Mouse (Mus musculus): Measurements from ENCODE around the gene Rere. TPM values are rescaled to one million over a fixed set of nuclear protein-coding genes. Genes with fewer than 3 reads are reported as not detected.

Gene Rere
- total and polyA plus RNA-seq, 3 experiments: 19.3 to 46.4 (median 39.0) TPM

DNA sequence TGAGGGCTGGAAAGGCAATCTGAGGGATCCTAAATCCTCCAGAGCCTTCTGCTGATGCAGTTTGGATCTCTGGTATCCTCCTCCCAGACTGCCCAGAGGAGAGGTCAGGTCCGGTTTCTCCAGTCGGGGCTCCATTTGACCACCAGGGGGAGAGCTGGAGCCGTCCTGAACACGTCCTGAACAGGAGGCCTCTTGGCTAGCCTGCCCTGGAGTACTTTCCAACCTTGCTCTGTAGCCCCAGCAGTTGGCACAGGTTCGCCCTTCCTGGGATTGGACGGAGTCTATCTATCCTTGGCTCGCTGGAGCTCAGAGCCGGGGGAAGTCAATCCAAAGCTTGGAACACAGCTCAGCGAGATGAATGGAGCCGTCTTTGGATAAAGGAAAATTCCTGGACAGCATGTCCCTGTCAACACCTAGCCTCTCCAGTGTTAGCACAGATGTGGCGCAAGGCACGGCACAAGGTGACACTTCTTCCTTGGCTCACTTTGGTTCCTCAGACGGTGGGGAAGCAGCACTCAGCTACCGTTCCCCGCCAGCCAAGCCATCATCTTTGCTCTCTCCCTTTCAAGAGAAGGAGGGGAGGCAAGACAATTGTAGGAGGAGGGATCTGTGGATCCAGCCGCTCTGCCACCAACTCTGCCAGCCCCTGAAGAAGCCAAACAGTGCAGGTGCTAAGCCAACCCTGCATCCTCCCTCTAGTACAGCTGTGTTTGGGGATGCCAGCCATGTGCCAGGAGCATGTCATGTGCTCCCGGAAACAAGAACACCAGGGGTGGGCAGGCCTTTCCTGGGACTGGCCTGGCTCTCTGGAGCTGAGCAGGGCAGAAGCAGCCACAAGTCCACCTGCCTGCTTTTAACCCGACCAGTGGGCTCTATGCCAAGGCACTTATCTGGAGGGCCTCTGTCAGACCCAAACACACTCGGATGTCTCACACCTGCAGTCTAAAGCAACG lies 23.9 kb upstream of the Rere start:
- intact Hi-C loops (cut with DNase I): loop anchor here (2.0 to 10.0 kb wide), 3 partner anchors 89 to 367 kb away; no protein-coding TSS in a partner anchor
- Histone ChIP-seq H3K4me3 (no peak overlapping the region), H3K27me3 (ENCODE audit: control insufficient read depth, insufficient read depth, low read length) (no peaks in the 10 kb centered on the region), H3K36me3 (ENCODE audit: control insufficient read depth, insufficient read depth, low read length) (no peaks in the 10 kb centered on the region), H3K79me2 (replicated peaks; ENCODE audit: control insufficient read depth, insufficient read depth, low read length) (no peaks in the 10 kb centered on the region), H3K9ac (ENCODE audit: low read depth, low read length) (no peak overlapping the region), H3K27ac (peak overlapping the region; percentile 42; the same call in 1 of the 2 replicates), H3K4me1 (ENCODE audit: control insufficient read depth, insufficient read depth, low read length) (peaks cover 5% of the 10 kb centered on the region)
- WGBS: 15% methylated on average over 20 of the region's 20 CpGs
- no peak for TF ChIP-seq CTCF (IDR thresholded peaks at IDR 0.05)
- peak; percentile 73 for TF ChIP-seq EP300 (IDR thresholded peaks at IDR 0.05; ENCODE audit: insufficient read depth, low read depth, low read length)
- DNase-seq: peak; percentile 89 to 90

DNA sequence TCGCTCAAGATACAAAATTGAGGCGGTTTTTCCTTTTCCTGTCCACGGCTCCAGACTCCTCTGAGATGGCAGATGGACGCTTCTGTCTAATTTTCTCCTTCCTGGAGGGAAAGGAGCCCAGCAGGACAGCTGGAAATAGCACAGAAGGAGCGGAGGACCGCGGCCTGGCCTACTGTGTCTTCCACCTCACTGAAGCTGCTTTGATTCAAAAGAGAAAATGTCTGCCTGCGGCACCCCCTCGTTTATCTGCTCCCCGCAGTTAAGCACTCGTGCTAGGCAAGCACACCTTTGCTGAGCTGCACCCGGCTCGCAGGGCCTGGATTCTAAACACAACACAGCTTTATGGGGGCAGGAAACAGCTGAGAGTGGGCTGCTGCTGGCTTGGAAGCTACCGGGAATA lies 23.1 kb upstream of the Rere start:
- 37% methylated on average over 14 of the region's 14 CpGs for WGBS
- no peaks in the 10 kb centered on the region for H3K79me2 ChIP-seq (replicated peaks; ENCODE audit: control insufficient read depth, insufficient read depth, low read length)
- TF ChIP-seq CTCF (IDR thresholded peaks at IDR 0.05) (no peak), POLR2A (IDR thresholded peaks at IDR 0.05; ENCODE audit: insufficient read depth, low read depth, low read length) (no peak), EP300 (IDR thresholded peaks at IDR 0.05; ENCODE audit: insufficient read depth, low read depth, low read length) (no peak)
- no peak overlapping the region; the same call in 1 of the 2 replicates for H3K27ac ChIP-seq
- H3K27me3 ChIP-seq (ENCODE audit: control insufficient read depth, insufficient read depth, low read length): no peaks in the 10 kb centered on the region
- intact Hi-C loops (cut with DNase I): loop anchor here (10.0 kb wide), 1 partner anchor 366 kb away; no protein-coding TSS in a partner anchor
- H3K36me3 ChIP-seq (ENCODE audit: control insufficient read depth, insufficient read depth, low read length): no peaks in the 10 kb centered on the region
- H3K4me3 ChIP-seq: no peak overlapping the region
- H3K4me1 ChIP-seq (ENCODE audit: control insufficient read depth, insufficient read depth, low read length): peaks cover 5% of the 10 kb centered on the region
- H3K9ac ChIP-seq (ENCODE audit: low read depth, low read length): no peak overlapping the region
- DNase-seq: no peak

GRCm38 (mm10) chr4:150259577-150259976 lies 21.9 kb upstream of the Rere start:
- H3K36me3 ChIP-seq (ENCODE audit: control insufficient read depth, insufficient read depth, low read length): no peaks in the 10 kb centered on the region
- DNase-seq: no peak
- no peak overlapping the region for H3K4me3 ChIP-seq
- H3K9ac ChIP-seq (ENCODE audit: low read depth, low read length): no peak overlapping the region
- TF ChIP-seq POLR2A (IDR thresholded peaks at IDR 0.05; ENCODE audit: insufficient read depth, low read depth, low read length) (no peak), EP300 (IDR thresholded peaks at IDR 0.05; ENCODE audit: insufficient read depth, low read depth, low read length) (no peak), CTCF (IDR thresholded peaks at IDR 0.05) (no peak)
- H3K4me1 ChIP-seq (ENCODE audit: control insufficient read depth, insufficient read depth, low read length): peaks cover 5% of the 10 kb centered on the region
- intact Hi-C loops (cut with DNase I): loop anchor here (10.0 kb wide), 1 partner anchor 365 kb away; no protein-coding TSS in a partner anchor
- H3K79me2 ChIP-seq (replicated peaks; ENCODE audit: control insufficient read depth, insufficient read depth, low read length): no peaks in the 10 kb centered on the region
- no peaks in the 10 kb centered on the region for H3K27me3 ChIP-seq (ENCODE audit: control insufficient read depth, insufficient read depth, low read length)
- 97% methylated on average over 7 of the region's 7 CpGs for WGBS
- H3K27ac ChIP-seq: no peak overlapping the region

GRCm38 (mm10) chr4:150260111-150260510 lies 21.3 kb upstream of the Rere start:
- intact Hi-C loops (cut with DNase I): no loop called here
- DNase-seq: no peak
- Histone ChIP-seq H3K79me2 (replicated peaks; ENCODE audit: control insufficient read depth, insufficient read depth, low read length) (no peaks in the 10 kb centered on the region), H3K36me3 (ENCODE audit: control insufficient read depth, insufficient read depth, low read length) (no peaks in the 10 kb centered on the region), H3K4me1 (ENCODE audit: control insufficient read depth, insufficient read depth, low read length) (peaks cover 5% of the 10 kb centered on the region), H3K27me3 (ENCODE audit: control insufficient read depth, insufficient read depth, low read length) (no peaks in the 10 kb centered on the region), H3K4me3 (no peak overlapping the region), H3K27ac (no peak overlapping the region), H3K9ac (ENCODE audit: low read depth, low read length) (no peak overlapping the region)
- 88% methylated on average over 7 of the region's 7 CpGs for WGBS
- TF ChIP-seq EP300 (IDR thresholded peaks at IDR 0.05; ENCODE audit: insufficient read depth, low read depth, low read length) (no peak), CTCF (IDR thresholded peaks at IDR 0.05) (no peak), POLR2A (IDR thresholded peaks at IDR 0.05; ENCODE audit: insufficient read depth, low read depth, low read length) (no peak)

- no peak for DNase-seq
- intact Hi-C loops (cut with DNase I): no loop called here
Measured at GRCm38 (mm10) chr4:150260745-150261144, 20.7 kb upstream of the Rere start.

DNA sequence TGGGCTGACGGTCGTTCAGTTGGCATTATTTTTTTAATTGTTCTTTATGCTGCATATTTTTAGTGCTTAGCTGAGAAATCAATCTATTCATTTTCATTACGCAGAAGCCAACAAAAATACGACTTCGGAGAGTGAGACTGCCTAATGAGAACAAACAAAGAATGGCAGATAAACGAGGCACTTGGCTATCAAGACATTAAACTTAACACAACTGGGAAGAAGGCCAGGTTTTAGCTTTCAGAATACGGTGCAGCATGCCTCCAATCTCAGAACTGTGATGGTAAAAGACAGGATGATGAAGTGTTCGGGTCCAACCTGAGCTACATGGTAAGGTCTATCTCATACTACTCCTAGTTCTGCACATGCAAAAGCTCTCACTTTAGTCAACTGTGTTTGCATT lies 19.1 kb upstream of the Rere start:
- Histone ChIP-seq H3K9ac (ENCODE audit: low read depth, low read length) (no peak overlapping the region), H3K27ac (no peak overlapping the region), H3K36me3 (ENCODE audit: control insufficient read depth, insufficient read depth, low read length) (no peaks in the 10 kb centered on the region), H3K27me3 (ENCODE audit: control insufficient read depth, insufficient read depth, low read length) (no peaks in the 10 kb centered on the region), H3K4me3 (no peak overlapping the region), H3K4me1 (ENCODE audit: control insufficient read depth, insufficient read depth, low read length) (peaks cover 5% of the 10 kb centered on the region), H3K79me2 (replicated peaks; ENCODE audit: control insufficient read depth, insufficient read depth, low read length) (no peaks in the 10 kb centered on the region)
- WGBS: 47% methylated on average over 8 of the region's 8 CpGs
- intact Hi-C loops (cut with DNase I): no loop called here
- no peak for TF ChIP-seq EP300 (IDR thresholded peaks at IDR 0.05; ENCODE audit: insufficient read depth, low read depth, low read length)
- TF ChIP-seq POLR2A (IDR thresholded peaks at IDR 0.05; ENCODE audit: insufficient read depth, low read depth, low read length): no peak
- no peak for TF ChIP-seq CTCF (IDR thresholded peaks at IDR 0.05)
- no peak for DNase-seq

More at GRCm38 (mm10) chr4:150260745-150261144, 20.7 kb upstream of the Rere start:
- H3K27ac ChIP-seq: no peak overlapping the region
- no peaks in the 10 kb centered on the region for H3K79me2 ChIP-seq (replicated peaks; ENCODE audit: control insufficient read depth, insufficient read depth, low read length)
- H3K4me3 ChIP-seq: no peak overlapping the region
- peaks cover 5% of the 10 kb centered on the region for H3K4me1 ChIP-seq (ENCODE audit: control insufficient read depth, insufficient read depth, low read length)
- WGBS: 59% methylated on average over 6 of the region's 6 CpGs
- H3K27me3 ChIP-seq (ENCODE audit: control insufficient read depth, insufficient read depth, low read length): no peaks in the 10 kb centered on the region
- H3K36me3 ChIP-seq (ENCODE audit: control insufficient read depth, insufficient read depth, low read length): no peaks in the 10 kb centered on the region
- no peak overlapping the region for H3K9ac ChIP-seq (ENCODE audit: low read depth, low read length)
- TF ChIP-seq CTCF (IDR thresholded peaks at IDR 0.05) (peak; percentile 56), EP300 (IDR thresholded peaks at IDR 0.05; ENCODE audit: insufficient read depth, low read depth, low read length) (no peak), POLR2A (IDR thresholded peaks at IDR 0.05; ENCODE audit: insufficient read depth, low read depth, low read length) (no peak)

Data from heart, adult 2 months (tissue).